Mouse (Mus musculus) Patski (cell line): Measurements from ENCODE around the gene Prdm16. TPM values are rescaled to one million over a fixed set of nuclear protein-coding genes. Genes with fewer than 3 reads are reported as not detected.

Experiments
- ATAC-seq: fragments of 100-300 bp; one replicate; pipeline ENCODE4 v1.8.0; 2021
- CTCF ChIA-PET: fragments of 350-600 bp; sonication (Branson Sonifier 250); formaldehyde crosslinking; loops from one replicate; lab custom pipeline; 2022; ENCODE audit warnings: inconsistent platforms; lab: Charles Lee
- POLR2A ChIA-PET: fragments of 350-600 bp; sonication (Branson Sonifier 250); formaldehyde crosslinking; loops from one replicate; lab custom pipeline; 2022; ENCODE audit warnings: antibody characterized with exemption, inconsistent platforms; lab: Charles Lee
- DNase-seq: peaks from one replicate; pipeline ENCODE4 v3.0.0-alpha.2; 2011; ENCODE audit warnings: low read depth, low spot score
- H3K27me3 ChIP-seq: fragments of 371-371 bp; one replicate; pipeline ENCODE4 v1.5.1; 2021
- CTCF ChIP-seq: fragments of 100-300 bp; IDR thresholded peaks from one replicate; pipeline ENCODE4 v1.5.1; 2021
- in situ Hi-C: fragments of 300-500 bp; cut with MboI; formaldehyde crosslinking; loops from 3 replicates; pipeline ENCODE4 v1.11.1; 2018; ENCODE audit warnings: low pct_unique_long_range_greater_than_20kb, mixed read lengths
- polyA plus RNA-seq: library from polyadenylated mRNA; unstranded; gene quantifications from one replicate; pipeline ENCODE4 v1.2.3, GENCODE M21; 2021

The Prdm16 gene
- polyA plus RNA-seq, 1 experiment from 2014 or later = not detected

DNA sequence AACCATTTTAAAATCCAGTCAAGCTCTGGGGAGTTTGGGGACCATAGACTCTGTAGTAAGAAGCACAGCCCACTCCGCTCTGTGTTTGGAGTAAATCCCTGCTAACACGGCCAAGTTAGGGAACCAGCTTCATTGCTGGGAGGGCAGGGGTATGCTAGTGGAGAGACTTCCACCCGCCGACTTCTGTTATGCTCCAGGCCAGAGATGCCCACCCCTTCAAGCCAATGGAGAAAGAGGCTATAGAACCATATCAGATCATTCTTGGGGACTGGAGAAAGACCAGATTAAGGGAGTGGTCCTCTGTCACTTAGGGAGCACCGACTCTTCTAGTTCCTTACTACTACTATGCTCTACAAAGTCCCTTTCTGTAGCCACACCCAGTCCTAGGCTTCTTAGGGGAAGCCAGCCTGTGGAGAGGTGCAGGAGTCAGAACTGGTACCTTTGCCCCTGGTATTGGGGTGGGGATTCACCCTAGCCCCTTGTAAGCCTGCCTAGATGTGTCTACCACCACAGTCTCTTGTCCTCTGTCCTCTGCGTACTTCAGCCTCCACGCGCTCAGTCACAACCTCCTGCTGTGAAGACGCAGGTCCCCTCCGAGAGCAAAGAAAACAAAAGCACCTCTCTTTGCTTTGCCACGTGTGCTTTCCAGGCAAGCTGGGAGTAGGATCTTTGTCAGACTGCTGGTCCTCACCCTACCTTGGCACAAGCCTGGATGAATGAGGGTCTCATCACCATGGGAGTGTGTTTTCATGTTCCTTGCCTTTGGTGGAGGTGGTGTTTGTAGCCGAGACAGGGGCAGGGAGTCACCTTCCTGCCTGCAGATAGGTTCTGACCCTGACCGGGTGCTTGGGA is 3.1 kb upstream of the Prdm16 start:
- CTCF ChIA-PET = interaction anchor here (0.8 kb wide), 1 partner anchor 311 kb away, joined by 4 read pairs; no protein-coding TSS in a partner anchor
- no peak for ATAC-seq
- H3K27me3 ChIP-seq = peaks cover 38% of the 10 kb centered on the region
- in situ Hi-C loops = no loop called here
- DNase-seq = no peak
- TF ChIP-seq CTCF = no peak
- POLR2A ChIA-PET = no interaction called here

DNA sequence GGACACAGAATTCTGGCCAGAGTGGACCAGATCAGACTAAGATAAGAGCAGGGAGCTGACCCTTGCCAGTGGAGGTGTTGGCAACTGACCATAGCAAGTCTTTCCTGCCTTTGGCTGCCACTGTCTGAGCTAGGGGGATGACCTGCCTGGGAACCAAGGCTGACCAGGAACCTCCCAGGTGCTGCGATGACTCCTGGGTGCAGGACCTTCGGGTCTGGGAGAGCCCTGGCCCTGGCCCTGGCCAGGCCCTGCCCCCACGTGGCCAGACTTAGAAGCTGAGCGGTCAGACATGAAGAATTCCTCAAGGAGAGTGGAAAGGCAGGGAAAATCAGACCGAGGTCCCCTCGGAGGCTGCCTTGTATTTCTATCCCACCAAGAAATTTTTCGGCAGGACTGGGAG is 2.5 kb upstream of the Prdm16 start:
- ChIA-PET POLR2A (no interaction called here), CTCF (interaction anchor here (0.8 kb wide), 1 partner anchor 310 kb away, joined by 4 read pairs; no protein-coding TSS in a partner anchor)
- ATAC-seq = no peak
- in situ Hi-C loops = no loop called here
- no peak for TF ChIP-seq CTCF
- peaks cover 45% of the 10 kb centered on the region for H3K27me3 ChIP-seq
- DNase-seq = no peak

DNA sequence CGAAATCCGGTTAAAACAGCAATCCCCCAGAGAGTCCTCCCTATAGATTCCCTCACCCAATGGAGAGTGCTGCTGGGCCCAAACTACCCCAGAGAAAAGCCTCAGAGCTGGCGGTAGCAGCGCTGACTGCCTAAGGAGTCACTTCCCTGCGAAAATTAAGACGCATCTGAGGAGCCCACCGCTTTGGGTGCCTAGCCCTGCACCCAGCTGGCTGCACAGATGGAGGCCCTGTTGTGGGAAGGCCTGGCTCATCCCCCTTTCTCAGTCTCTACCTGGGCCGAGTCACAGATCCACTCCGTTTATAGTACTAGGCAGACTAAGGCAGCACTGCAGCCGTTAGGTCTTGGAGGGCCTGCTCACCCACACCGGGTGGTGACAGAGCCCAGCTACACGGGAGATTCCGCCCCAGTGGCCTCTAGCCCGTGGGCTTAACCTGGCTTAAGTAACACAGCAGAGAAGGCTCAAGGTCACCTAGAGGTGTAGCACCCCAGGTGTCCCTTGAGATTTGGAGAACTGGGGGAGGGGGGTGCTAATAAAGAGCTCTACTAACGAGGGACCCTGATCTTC is 1.7 kb upstream of the Prdm16 start:
- POLR2A ChIA-PET = no interaction called here
- in situ Hi-C loops = no loop called here
- peaks cover 50% of the 10 kb centered on the region for H3K27me3 ChIP-seq
- DNase-seq (no peak), ATAC-seq (no peak)
- CTCF ChIA-PET = no interaction called here
- TF ChIP-seq CTCF = no peak

DNA sequence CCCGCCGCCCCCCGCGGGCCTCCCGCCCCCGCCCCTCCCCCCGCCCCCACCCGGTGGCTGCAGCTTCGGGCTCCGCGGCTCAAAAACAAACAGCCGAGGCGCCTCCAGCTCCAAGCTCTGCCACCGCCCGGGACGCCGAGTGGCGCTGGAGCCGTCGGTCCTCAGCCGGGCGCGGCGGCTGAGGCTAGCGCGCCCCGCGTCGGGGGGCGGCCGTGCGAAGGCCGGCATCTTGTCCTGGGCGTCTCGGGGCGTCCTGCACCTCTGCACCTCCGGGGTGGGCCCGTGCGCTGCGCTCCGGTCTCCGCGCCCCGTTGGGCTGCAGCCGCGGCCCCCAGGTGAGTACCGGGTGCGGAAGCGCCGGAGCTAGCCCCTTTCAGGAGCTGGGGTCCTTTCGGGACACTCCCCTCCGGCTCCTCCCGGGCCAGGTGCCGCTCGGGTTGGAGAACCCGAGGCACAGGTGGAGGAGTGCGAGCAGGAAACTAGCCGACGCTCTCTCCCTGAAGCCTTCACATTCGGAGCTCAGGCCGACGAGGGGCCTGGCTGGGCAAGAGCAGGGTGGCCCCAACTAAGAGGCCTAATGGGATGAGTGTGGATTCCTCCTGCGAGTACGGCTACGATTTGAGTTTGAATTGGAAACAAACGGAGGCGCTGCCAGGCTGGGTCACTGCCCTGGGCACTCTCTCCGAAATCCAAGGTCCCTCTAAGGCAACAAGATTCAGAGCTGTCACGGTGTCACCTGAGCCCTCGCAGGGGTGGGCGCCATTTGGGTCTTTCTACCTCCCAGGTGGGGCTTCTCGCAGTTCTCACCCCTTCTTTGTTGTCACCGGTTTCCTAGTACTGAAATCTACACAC is 1.0 kb upstream of the Prdm16 start:
- peaks cover 50% of the 10 kb centered on the region for H3K27me3 ChIP-seq
- POLR2A ChIA-PET = no interaction called here
- CTCF ChIA-PET = no interaction called here
- no peak for DNase-seq
- no peak for TF ChIP-seq CTCF
- in situ Hi-C loops = no loop called here
- ATAC-seq = no peak

DNA sequence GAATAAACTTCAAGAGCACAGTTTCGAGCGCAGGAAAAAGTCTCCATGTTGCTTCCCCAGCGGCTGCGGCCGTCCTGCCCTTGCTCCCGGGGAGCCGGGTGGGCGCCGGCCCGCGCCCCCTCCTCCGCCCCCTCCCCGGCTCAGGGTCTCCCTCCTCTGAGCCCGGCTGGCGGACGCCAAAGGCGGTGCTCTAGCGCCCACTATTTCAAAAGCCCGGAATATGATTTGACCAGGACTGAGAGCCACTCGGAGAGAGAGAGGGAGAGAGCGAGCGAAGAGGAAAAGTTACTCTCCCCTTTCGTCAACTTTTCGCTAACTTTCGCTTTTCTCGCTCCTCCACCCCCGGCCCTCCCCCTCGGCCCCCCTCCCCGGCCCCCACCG is 630 bp downstream of the Prdm16 start:
- peaks cover 37% of the 10 kb centered on the region for H3K27me3 ChIP-seq
- ChIA-PET CTCF (no interaction called here), POLR2A (no interaction called here)
- DNase-seq = no peak
- no peak for TF ChIP-seq CTCF
- no peak for ATAC-seq
- in situ Hi-C loops = no loop called here

DNA sequence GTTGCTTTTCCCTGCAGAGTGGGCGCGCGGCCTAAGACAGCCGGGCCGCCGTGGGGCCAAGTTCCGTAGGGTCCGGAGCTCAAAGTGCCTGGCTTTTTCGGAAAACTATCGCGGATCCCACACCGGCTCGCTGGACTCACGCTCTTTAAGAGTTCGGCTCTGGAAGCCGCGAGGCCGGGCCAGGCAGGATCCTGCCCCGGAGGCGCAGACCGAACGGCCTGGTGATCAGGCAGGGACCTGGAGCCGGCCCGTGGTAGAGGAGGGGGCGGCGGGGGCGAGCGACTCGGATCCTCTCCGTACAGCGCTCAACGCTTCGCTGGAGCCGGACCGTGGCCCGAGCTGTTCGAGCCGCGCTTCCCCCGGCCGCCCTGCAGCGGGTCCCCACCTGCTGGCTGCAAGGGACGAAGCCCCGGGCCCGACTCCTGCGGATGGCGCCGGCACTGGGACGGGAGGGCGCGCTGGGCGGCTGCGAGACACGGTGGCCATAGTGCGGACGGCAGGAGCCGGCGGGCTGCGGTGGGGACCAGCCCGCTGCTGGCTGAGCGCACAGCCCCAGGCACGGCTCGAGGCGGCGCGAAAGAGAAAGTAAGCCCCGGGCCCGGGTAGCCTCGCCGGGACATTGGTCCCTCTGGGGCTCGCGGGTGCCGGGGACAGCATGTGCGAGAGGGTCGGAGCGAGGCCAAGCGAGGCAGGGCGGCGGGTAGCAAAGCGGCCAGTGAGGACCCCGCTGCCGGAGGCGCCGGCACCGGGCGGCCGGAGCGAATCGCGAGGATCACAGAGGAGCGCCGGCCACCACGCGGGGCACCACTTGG is 1.2 kb downstream of the Prdm16 start:
- DNase-seq (no peak), ATAC-seq (no peak)
- ChIA-PET POLR2A (no interaction called here), CTCF (no interaction called here)
- no peak for TF ChIP-seq CTCF
- in situ Hi-C loops = no loop called here
- H3K27me3 ChIP-seq = peaks cover 36% of the 10 kb centered on the region

DNA sequence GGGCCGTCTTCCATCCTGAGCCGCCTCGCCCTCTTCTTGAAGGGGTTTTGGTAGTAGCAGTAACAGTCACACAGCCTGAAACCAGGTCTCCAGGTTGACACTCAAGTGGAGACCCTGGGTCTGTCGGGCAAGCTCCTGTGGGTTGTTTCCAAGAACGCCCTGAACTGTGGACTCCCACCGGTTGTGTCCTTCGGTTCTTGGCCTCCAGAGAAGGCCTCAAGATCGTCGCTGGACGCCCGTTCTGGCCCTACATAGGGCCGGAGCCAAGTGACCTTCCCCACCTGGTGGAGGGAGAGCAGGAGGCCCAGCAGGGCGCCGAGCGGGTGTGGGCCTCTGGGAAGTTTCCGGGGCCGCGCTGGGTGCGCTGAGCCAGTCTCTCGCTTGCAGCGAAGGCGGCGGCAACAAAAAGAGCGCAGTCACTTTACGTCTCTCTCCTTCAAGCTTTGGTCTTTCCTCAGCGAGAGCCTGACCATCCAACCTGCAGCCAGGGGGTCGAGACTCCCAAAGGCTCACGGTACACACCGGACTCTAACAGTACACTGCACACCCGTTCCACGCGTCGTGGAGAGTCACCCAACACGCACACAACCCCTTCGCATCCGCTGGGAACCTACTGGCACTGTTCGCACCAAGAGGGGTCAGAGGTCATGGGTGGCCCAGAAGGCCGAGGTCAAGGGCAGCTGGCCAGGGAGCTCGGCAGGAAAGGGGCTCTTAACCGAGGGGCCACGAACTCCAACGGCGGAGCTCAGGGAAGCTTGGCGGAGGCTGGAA is 2.0 kb downstream of the Prdm16 start:
- peaks cover 36% of the 10 kb centered on the region for H3K27me3 ChIP-seq
- DNase-seq (no peak), ATAC-seq (no peak)
- POLR2A ChIA-PET = no interaction called here
- in situ Hi-C loops = no loop called here
- CTCF ChIA-PET = no interaction called here
- TF ChIP-seq CTCF = no peak

DNA sequence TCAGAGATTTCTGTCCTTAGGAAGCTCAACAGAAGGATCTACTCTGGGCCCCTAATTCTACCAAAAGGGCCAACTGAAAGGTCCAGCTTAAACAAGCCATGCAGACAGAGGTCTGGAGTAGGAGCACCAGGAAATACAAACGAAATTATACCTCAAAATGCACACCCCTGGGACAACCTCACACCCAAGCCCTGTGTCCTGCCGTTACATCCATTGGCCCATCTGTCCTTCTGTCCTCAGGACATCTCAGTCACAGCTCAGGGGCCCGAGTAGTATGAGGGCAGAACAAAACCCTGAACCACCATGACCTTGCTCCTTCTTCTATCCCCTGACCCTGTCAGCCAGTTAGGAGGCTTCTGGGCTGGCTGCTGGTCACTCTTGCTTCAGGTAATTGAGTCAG is 2.7 kb downstream of the Prdm16 start:
- TF ChIP-seq CTCF = no peak
- ATAC-seq = no peak
- POLR2A ChIA-PET = no interaction called here
- CTCF ChIA-PET = no interaction called here
- in situ Hi-C loops = no loop called here
- H3K27me3 ChIP-seq = peaks cover 33% of the 10 kb centered on the region
- no peak for DNase-seq

DNA sequence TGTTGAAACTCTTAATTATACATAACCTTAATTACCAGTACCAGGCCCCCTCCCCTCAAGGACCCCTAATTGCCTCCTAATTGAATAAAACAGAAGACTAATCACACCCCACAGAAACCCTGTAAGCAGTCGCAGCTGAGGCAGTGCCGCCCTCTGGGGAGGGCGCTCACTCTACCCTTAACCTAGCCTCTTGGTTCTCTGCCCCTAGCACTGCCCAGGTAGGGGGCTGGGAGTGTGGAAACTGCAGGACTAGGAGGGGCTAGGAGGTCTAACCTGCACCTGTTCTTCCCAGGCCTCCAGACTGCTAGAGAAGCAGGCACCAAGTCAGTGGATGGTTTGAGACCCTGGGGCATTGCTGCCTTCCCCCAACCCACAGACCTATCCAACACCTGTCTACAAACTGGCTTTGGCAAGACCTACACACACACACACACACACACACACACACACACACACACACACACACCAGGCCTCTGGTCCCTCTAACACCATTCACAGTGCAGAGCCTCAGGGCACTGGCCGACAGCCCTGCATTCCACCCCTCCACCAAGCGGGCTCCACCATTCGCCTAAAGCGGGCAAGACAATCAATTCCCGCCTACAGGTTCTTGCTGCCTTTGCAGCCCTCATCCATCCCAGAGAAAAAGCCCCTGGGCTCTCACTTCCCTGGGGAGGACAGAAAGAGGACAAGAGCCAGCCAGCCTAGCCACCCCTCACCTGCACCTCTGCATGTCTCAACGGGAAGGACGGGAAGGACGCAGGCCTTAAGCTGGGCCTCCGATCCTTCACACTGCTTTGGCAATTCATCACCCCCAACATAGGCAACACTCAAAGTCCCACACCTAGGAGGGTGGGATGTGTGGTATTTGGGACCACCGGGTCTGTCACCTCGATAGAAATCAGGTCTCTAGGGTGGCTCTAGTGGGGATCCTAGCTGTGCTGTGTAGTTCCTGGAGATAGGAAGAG is 3.6 kb downstream of the Prdm16 start:
- peaks cover 29% of the 10 kb centered on the region for H3K27me3 ChIP-seq

More for the DNA sequence above, 3.6 kb downstream of the Prdm16 start:
- ChIA-PET CTCF (no interaction called here), POLR2A (no interaction called here)
- no peak for TF ChIP-seq CTCF
- DNase-seq (no peak), ATAC-seq (no peak)
- in situ Hi-C loops = no loop called here
